Mouse (Mus musculus) heart, adult 2 months (tissue): ENCODE data around the gene Ryr1. TPM values are rescaled to one million over a fixed set of nuclear protein-coding genes. Genes with fewer than 3 reads are reported as not detected.

Source experiments
- DNase-seq, 2 experiments: peaks; one replicate each; pipeline ENCODE4 v3.0.0; 2021
- H3K27ac ChIP-seq: fragments of 200-600 bp; 2 replicates; pipeline ENCODE4 v1.8.1; 2022
- H3K27me3 ChIP-seq: fragments of 200-500 bp; 2 replicates; pipeline ENCODE4 v1.6.1; 2012; ENCODE audit warnings: mild to moderate bottlenecking, low read length, inconsistent platforms, mixed read lengths; ENCODE audit not compliant: control insufficient read depth, insufficient read depth
- H3K36me3 ChIP-seq: fragments of 200-500 bp; 2 replicates; pipeline ENCODE4 v1.6.1; 2012; ENCODE audit warnings: low read length, inconsistent platforms; ENCODE audit not compliant: control insufficient read depth, insufficient read depth
- H3K4me1 ChIP-seq: fragments of 200-500 bp; 2 replicates; pipeline ENCODE4 v1.6.1; 2011; ENCODE audit warnings: low read length; ENCODE audit not compliant: control insufficient read depth, insufficient read depth
- H3K4me3 ChIP-seq: fragments of 200-600 bp; 2 replicates; pipeline ENCODE4 v1.8.1; 2022
- H3K79me2 ChIP-seq: fragments of 200-500 bp; replicated peaks from 2 replicates; pipeline ENCODE4 v1.6.1; 2012; ENCODE audit warnings: mild to moderate bottlenecking, inconsistent platforms, low read length, moderate library complexity, mixed read lengths; ENCODE audit not compliant: control insufficient read depth, insufficient read depth
- H3K9ac ChIP-seq: fragments of 200-500 bp; 2 replicates; pipeline ENCODE4 v1.6.1; 2012; ENCODE audit warnings: low read depth, mild to moderate bottlenecking, control low read depth, inconsistent platforms, low read length, mixed read lengths
- CTCF ChIP-seq: fragments of 200-600 bp; IDR thresholded peaks from 2 replicates; pipeline ENCODE4 v1.8.1; 2022; ENCODE audit warnings: antibody characterized with exemption, mild to moderate bottlenecking, moderate library complexity
- EP300 ChIP-seq: fragments of 200-500 bp; IDR thresholded peaks from 2 replicates; pipeline ENCODE4 v1.6.1; 2011; ENCODE audit warnings: low read depth, low read length, control low read depth; ENCODE audit not compliant: insufficient read depth
- POLR2A ChIP-seq: fragments of 200-500 bp; IDR thresholded peaks from 2 replicates; pipeline ENCODE4 v1.6.1; 2011; ENCODE audit warnings: mild to moderate bottlenecking, low read depth, low read length, control low read depth; ENCODE audit not compliant: insufficient read depth
- WGBS: fragments of 180-500 bp; shearing (Covaris S2); methylation state at CpG from one replicate; pipeline ENCODE4 v1.1.7; 2018; 5-methylcytosine and 5-hydroxymethylcytosine counted together
- intact Hi-C: fragments of 180-260 bp; cut with DNase I; formaldehyde crosslinking; loops from one replicate; pipeline ENCODE4 v1.15.1; 2025
- polyA plus RNA-seq: library from polyadenylated mRNA; depleted of rRNA; stranded (reverse); fragments of >200 nt; gene quantifications from 2 replicates; pipeline ENCODE4 v1.2.3, GENCODE M21; 2012
- total RNA-seq, 2 experiments: library from RNA; stranded (reverse); gene quantifications; 2 replicates each; pipeline ENCODE4 v1.2.3; 2021

Gene Ryr1
- total and polyA plus RNA-seq, 3 experiments, result under 0.01 to 0.18 (median 0.08) TPM

- TF ChIP-seq EP300 (no peak), POLR2A (no peak), CTCF (no peak)
- peaks cover 5% of the 10 kb centered on the region for H3K4me1 ChIP-seq
- no peaks in the 10 kb centered on the region for H3K79me2 ChIP-seq
- H3K27me3 ChIP-seq, result no peaks in the 10 kb centered on the region
- 13% methylated on average over 19 of the region's 19 CpGs for WGBS
- peak overlapping the region; percentile 61 for H3K9ac ChIP-seq
- no peaks in the 10 kb centered on the region for H3K36me3 ChIP-seq
- intact Hi-C loops, result loop anchor here (5.0 kb wide), 3 partner anchors 195 to 320 kb away; partner anchors contain the start of genes Dpf1, Nfkbib and Sirt2
- H3K4me3 ChIP-seq, result peak overlapping the region; percentile 58
- DNase-seq, result peak; percentile 39 to 79
- H3K27ac ChIP-seq, result peak overlapping the region; percentile 89
Observed at GRCm38 (mm10) chr7:28982274-28983013, 142.5 kb downstream of the Ryr1 start.

DNA sequence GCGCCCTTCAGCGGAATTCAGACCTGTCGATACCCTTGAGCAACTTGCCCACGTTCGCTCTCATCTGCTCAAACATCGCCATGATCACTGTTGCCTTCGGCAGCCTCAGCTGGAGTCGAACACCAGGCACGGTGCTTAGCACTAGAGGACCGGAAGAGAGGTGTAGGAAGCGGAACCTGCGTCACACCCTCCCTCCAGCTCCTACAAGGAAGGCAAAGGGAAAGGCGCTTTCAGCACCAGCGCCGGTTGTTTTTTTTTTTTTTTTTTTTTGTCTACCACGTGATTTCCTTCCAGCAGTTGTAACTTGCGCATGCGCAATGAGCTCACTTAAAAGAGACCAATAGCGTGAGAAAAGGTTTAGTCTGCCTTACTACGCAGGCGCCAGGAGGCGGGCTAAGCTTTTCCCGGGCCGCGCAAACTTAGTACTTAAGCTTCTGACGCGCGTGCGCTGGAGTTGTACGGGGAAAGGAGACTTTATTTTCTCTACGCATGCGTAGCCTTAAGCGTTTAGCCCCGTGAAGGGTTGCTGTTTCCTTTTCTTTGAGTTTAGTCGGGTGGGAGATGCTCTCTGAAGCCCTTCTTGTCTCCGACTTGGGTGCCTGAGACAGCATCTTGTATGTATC, 143.2 kb downstream of the Ryr1 start, which contains the start of the genes Eif3k and Map4k1:
Gene Eif3k (minus strand): TSS at position 214 of the 623 bp plus-strand sequence.
Gene Map4k1 (plus strand): TSS at position 400 of the 623 bp plus-strand sequence.
- DNase-seq, result peak; percentile 91 to 97
- H3K79me2 ChIP-seq, result no peaks in the 10 kb centered on the region
- intact Hi-C loops, result loop anchor here (5.0 kb wide), 3 partner anchors 196 to 321 kb away; partner anchors contain the start of genes Dpf1, Nfkbib and Sirt2
- no peaks in the 10 kb centered on the region for H3K36me3 ChIP-seq
- H3K4me1 ChIP-seq, result peaks cover 5% of the 10 kb centered on the region
- peak within 1 kb of the TSS; percentile 64 for H3K9ac ChIP-seq
- peak within 1 kb of the TSS; percentile 89 for H3K27ac ChIP-seq
- TF ChIP-seq EP300 (peak; percentile 78; the same call in 1 of the 2 replicates), POLR2A (peak; percentile 89), CTCF (0 out of 2 replicates have a peak, but pooled peaks have one; percentile 3)
- under 1% methylated on average over 36 of the region's 36 CpGs for WGBS
- no peaks in the 10 kb centered on the region for H3K27me3 ChIP-seq
- peak within 1 kb of the TSS; percentile 83 for H3K4me3 ChIP-seq

- no peaks in the 10 kb centered on the region for H3K27me3 ChIP-seq
- H3K4me3 ChIP-seq, result no peak overlapping the region
- no peak for DNase-seq
- H3K79me2 ChIP-seq, result no peaks in the 10 kb centered on the region
- intact Hi-C loops, result no loop called here
- H3K27ac ChIP-seq, result no peak overlapping the region
- WGBS, result 61% methylated on average over 9 of the region's 9 CpGs
- no peak overlapping the region for H3K9ac ChIP-seq
- H3K4me1 ChIP-seq, result peaks cover 5% of the 10 kb centered on the region
- no peaks in the 10 kb centered on the region for H3K36me3 ChIP-seq
- TF ChIP-seq EP300, result no peak
- no peak for TF ChIP-seq POLR2A
- no peak for TF ChIP-seq CTCF
Observed at GRCm38 (mm10) chr7:28977556-28977955, 147.4 kb downstream of the Ryr1 start.

GRCm38 (mm10) chr7:28973025-28973424, 152.0 kb downstream of the Ryr1 start:
- Histone ChIP-seq H3K36me3 (no peaks in the 10 kb centered on the region), H3K4me1 (peaks cover 7% of the 10 kb centered on the region), H3K27me3 (no peaks in the 10 kb centered on the region), H3K4me3 (no peak overlapping the region), H3K27ac (no peak overlapping the region; the same call in 1 of the 2 replicates), H3K9ac (no peak overlapping the region), H3K79me2 (no peaks in the 10 kb centered on the region)
- TF ChIP-seq POLR2A, result no peak
- peak; percentile 42 for TF ChIP-seq CTCF
- WGBS, result 77% methylated on average over 8 of the region's 8 CpGs
- intact Hi-C loops, result loop anchor here (2.0 to 5.0 kb wide), 3 partner anchors 36 to 196 kb away; no protein-coding TSS in a partner anchor
- DNase-seq, result no peak

- peak overlapping the region; percentile 42 for H3K27ac ChIP-seq
- DNase-seq, result peak; percentile 75 to 81
Observed at GRCm38 (mm10) chr7:28972542-28972985, 152.4 kb downstream of the Ryr1 start.

More at GRCm38 (mm10) chr7:28972542-28972985, 152.4 kb downstream of the Ryr1 start:
- peaks cover 7% of the 10 kb centered on the region for H3K4me1 ChIP-seq
- no peaks in the 10 kb centered on the region for H3K79me2 ChIP-seq
- intact Hi-C loops, result loop anchor here (2.0 to 5.0 kb wide), 3 partner anchors 35 to 195 kb away; no protein-coding TSS in a partner anchor
- no peak overlapping the region for H3K4me3 ChIP-seq
- H3K9ac ChIP-seq, result no peak overlapping the region
- no peaks in the 10 kb centered on the region for H3K36me3 ChIP-seq
- H3K27me3 ChIP-seq, result no peaks in the 10 kb centered on the region
- 64% methylated on average over 8 of the region's 8 CpGs for WGBS
- no peak for TF ChIP-seq POLR2A
- TF ChIP-seq CTCF, result peak; percentile 76
- 0 out of 2 replicates have a peak, but pooled peaks have one; percentile 12 for TF ChIP-seq EP300
